Mouse (Mus musculus) kidney, adult 2 months (tissue): ENCODE results near the gene Rbm15b.

ENCODE experiments used
- CTCF ChIP-seq: fragments of 200-500 bp; conservative IDR thresholded peaks from 2 replicates; pipeline ENCODE4 v1.5.1; 2011; ENCODE audit warnings: low read depth, mild to moderate bottlenecking, control low read depth, low read length, moderate library complexity, mixed read lengths; ENCODE audit not compliant: insufficient read depth, insufficient read length
- POLR2A ChIP-seq: fragments of 200-500 bp; IDR thresholded peaks from one replicate; pipeline ENCODE4 v1.6.1; 2011; ENCODE audit warnings: low read depth, low read length, control low read depth

- TF ChIP-seq CTCF, result no peak
- TF ChIP-seq POLR2A, result no peak
Observed at GRCm38 (mm10) chr9:106890496-106891240, 3.4 kb upstream of the Rbm15b start.
